Mouse (Mus musculus): Measurements from ENCODE around the gene Wdr45.

Gene Wdr45

DNA sequence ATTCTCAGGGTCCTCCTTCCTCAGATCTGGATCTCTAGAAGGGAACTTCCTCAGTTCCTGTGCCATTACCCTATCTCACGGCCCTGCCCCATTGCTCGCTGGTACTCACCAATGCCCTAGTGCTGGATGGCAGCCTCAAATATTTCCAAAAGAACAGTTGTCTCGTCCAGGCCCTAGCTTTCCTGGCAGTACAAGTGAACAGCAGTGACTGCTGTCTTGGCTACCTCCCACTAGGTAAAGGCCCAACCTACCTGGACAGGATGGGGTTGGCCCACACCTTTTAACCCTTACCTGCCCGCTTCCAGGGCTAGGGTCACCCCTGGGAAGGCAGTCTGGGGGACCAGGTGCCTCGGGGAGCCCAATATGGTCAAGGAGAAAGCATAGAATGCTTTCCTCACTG, 27.0 kb downstream of the Wdr45 start:
- TF ChIP-seq GATA4 (IDR thresholded peaks at IDR 0.05; ENCODE audit: insufficient replicate concordance, low read length): no peak

DNA sequence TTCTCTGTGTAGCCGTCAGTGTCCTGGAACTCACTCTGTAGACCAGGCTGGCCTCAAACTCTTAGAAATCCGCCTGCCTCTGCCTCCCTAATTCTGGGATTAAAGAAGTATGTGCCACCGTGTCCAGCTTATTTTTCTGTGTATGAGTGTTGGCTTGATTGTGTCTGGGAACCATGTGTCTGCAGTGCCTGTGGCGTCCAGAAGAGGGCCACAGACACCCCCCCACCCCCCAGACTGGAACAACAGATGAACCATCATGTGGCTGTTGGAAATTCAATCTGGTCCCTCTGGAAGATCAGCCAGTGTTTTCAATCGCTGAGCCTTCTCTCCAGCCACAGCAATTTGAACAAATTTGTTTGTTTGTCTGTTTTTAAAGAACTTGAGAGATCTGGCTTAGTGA, 29.3 kb downstream of the Wdr45 start:
- TF ChIP-seq GATA4 (IDR thresholded peaks at IDR 0.05; ENCODE audit: insufficient replicate concordance, low read length): no peak

DNA sequence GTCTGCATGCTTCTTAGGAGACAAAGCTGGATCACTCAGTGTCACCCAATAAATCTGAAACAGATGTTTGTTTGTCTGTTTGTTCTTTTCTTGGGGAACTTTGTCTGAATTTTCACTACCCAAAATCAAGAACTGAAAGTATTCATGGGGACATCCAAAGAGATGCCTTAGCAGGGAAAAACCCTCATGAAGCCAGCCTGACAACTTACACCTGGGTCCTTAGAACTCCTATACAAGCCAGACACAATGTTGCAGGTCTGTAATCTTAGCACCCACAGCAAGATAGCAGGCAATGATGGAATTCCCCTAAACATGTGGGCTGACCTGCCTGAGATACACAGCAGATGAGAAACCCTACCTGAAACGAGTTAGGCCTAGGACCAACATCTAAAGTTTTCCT, 30.8 kb downstream of the Wdr45 start:
- TF ChIP-seq GATA4 (IDR thresholded peaks at IDR 0.05; ENCODE audit: insufficient replicate concordance, low read length): no peak

DNA sequence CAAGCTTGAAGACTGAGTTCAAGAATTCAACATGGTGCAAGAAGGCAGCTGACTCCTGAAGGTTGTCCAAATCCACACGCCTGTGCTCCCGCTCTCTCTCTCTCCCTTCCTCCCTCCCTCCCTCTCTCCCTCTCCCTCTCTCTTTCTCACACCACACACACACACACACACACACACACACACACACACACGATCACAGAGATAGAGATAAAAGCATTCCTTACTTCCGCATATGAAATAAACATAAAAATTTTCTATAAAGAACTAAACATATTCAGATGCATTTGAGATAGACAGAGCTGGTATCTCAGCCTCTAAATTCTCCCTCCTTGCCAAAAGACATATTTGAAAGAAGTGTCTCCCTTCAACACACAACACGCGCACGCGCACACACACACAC, 31.3 kb downstream of the Wdr45 start:
- no peak for TF ChIP-seq GATA4 (IDR thresholded peaks at IDR 0.05; ENCODE audit: insufficient replicate concordance, low read length)

DNA sequence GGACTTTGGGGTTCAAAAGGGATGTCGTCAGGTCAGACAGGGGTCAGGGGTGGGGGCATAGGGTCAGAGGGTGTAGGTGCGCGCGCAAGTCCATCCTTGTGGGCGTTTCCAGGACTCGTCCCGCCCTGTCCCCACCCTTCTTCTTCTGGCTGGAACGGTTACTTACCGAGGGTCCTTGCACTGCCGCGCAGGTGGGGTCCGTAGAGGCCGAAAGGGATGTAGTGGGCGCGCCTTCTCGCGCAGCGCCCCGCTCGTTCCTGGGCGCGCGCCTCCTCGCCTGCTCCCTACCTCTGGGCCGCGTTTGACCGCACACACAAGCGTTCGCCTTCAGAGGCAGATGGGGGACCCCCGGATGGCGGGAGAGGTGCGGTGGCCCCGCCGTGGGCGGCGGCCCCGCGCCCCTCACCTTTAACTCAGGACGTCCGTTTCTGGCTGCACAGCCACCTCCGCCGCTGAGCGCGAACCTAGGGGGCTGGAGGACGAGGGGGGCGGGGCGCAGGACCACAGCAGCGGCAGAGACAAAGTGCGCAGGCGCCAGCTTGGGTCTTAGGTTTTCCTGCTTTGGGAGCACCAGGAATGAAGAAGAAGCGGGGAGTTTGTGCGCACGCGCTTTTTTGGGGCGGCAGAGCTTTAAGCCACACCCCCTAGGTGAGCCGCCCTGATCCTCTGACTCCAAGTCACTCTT, 36.4 kb downstream of the Wdr45 start, which contains the start of gene Ccdc120:
Gene Ccdc120, minus strand, starts transcription at position 474 of the 685 bp plus-strand sequence.
- no peak for TF ChIP-seq GATA4 (IDR thresholded peaks at IDR 0.05; ENCODE audit: insufficient replicate concordance, low read length)

DNA sequence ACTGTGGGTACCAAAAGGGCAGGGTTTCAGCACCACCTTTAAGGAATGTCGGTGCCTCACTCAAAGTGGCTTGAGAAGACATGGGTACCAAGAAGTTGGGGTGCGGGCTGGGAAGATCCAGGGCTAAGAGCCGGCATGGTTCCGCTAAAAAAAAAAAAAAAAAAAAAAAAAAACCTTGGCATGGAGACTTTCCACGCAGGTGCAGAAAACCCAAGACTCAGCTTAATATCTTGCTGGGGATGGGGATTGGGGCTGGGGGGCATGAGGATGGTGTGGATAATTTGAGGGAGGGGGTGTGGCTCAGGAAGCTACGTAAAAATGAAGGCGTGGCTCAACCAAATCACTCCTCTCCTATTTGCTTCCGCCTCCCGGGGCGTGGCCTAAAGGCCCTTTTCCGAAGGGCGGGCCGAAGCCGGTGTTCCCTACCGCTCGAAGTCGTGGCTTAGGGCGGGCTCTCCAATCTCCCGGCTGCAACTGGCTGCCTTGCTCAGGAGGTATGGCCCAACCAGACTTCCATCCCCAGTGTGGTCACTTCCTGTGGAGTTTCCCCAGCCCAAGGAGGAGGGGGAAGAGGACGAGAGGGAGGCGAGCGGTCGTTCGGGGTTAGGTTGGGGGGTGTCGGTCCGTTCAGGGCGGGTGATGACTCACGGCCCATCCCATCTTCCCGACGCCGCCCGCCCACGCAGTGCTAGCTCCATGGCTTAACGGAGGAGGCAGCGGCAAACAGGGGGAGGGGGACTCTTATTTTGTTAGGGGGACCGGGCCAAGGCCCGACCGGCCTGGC, 48.2 kb downstream of the Wdr45 start, which contains the start of gene Tfe3:
Gene Tfe3, plus strand, starts transcription at position 424 of the 784 bp plus-strand sequence.
- TF ChIP-seq GATA4 (IDR thresholded peaks at IDR 0.05; ENCODE audit: insufficient replicate concordance, low read length): peak; percentile 40; the same call in 1 of the 2 replicates

DNA sequence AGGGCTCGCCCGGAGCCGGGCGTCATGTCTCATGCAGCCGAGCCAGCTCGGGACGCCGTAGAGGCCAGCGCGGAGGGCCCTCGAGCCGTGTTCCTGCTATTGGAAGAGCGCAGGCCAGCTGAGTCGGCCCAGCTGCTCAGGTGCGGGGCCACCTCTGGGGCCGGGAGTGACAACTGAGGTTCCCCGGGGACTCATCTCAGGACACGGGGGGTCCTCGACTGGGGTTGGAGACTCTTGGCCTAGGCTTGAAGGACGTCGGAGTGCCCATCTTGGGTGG, 48.7 kb downstream of the Wdr45 start:
- TF ChIP-seq GATA4 (IDR thresholded peaks at IDR 0.05; ENCODE audit: insufficient replicate concordance, low read length): no peak

DNA sequence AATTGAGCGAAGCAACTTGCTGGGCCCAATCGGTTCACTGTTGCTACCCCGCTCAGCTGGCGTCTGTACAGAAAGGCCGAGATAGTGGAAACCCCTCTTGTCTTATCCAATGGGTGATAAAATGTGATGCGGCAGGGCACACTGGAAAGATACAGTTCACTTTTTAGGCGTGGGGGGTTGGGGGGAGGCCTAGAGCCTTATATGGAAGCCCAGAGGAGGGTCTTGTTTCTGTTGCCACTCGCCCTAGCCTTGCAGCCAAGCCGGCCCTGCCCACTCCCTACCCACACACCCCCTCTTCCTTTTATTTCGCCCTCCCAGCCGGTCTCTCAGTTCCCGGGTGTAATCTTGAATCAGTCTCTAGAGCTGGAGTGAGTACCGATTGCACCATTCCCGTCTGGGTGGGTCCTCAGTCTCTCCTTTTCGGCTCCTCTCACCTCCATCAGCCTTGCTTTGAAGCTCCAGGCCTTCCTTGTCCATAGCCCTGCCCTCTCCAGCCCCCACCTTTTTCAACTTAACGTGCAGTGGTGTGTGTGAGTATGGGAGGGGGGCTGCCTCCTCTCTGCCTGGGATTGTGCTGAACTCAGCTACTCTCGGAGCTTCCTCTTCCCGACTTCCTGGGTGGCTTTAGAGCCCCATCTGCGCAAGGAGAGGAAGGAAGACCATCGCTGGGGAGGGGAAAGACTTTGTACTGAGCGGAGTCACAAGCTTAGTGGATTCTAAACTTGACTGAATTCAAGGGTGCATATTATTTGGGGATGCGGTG, 49.7 kb downstream of the Wdr45 start:
- TF ChIP-seq GATA4 (IDR thresholded peaks at IDR 0.05; ENCODE audit: insufficient replicate concordance, low read length): no peak

DNA sequence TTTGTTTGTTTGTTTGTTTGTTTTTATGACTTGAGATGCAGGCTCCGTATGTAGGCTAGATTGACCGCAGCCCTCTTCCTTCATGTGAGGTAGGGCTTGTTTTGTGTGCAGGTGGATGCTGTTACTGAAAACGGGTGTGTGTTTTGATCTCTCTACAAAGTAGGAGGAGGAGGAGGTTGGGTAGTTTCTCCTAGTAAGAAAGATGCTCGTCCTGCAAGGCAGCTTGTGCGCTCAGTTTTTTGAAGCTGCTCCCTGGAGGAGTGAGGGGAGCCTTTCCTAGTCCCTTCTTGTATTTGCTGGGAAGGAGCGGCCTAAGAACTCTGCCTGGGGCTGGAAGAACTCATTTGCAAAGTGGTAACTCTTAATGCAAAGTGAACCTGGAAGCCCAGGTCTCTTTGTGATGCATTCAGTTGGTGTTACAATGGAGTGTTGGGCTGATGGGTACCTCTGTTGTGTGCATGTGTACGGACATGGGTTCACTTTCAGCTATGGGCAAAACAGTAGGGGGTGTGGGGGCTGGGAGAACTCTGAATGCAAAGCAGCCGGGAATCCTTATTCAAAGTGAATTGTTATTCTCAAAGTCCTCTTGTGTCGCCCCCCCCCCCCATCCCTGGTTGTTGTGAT, 50.6 kb downstream of the Wdr45 start:
- TF ChIP-seq GATA4 (IDR thresholded peaks at IDR 0.05; ENCODE audit: insufficient replicate concordance, low read length): no peak

DNA sequence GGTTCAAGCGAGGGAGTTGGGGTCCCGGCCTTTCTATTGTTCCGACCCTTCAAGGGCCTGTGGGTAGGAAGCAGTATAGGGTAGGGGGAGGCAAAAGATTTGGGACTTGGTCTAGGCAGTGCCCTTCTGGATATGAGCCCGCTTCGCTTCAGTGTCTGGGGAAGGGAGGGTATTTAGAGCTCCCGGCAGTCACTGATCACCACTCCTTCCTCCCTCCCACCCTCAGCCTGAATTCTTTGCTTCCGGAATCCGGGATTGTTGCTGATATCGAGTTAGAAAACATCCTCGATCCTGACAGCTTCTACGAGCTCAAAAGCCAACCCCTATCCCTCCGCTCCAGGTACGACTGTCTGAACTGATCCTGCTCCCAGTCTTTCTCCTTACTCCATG, 51.1 kb downstream of the Wdr45 start:
- no peak; the same call in 1 of the 2 replicates for TF ChIP-seq GATA4 (IDR thresholded peaks at IDR 0.05; ENCODE audit: insufficient replicate concordance, low read length)

DNA sequence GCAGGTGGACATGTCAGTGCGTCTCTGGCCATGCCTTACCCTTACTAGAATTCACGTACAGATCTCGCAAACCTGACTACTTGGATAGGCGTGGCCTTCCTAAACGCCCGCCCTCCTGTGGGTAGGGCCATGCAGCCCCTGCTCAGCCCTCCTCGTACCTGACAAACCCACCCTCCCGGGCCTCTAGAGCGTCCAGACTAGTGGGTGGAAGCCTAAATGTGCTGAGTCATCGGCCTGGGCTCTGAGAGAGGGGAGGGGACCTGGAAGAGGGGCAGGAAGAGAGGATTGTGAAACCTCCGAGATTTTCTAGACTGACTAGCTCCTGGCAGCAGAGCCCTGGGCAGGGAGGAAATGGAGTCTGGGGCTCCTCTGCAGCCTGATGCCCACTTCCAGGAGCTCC, 51.6 kb downstream of the Wdr45 start:
- no peak for TF ChIP-seq GATA4 (IDR thresholded peaks at IDR 0.05; ENCODE audit: insufficient replicate concordance, low read length)

DNA sequence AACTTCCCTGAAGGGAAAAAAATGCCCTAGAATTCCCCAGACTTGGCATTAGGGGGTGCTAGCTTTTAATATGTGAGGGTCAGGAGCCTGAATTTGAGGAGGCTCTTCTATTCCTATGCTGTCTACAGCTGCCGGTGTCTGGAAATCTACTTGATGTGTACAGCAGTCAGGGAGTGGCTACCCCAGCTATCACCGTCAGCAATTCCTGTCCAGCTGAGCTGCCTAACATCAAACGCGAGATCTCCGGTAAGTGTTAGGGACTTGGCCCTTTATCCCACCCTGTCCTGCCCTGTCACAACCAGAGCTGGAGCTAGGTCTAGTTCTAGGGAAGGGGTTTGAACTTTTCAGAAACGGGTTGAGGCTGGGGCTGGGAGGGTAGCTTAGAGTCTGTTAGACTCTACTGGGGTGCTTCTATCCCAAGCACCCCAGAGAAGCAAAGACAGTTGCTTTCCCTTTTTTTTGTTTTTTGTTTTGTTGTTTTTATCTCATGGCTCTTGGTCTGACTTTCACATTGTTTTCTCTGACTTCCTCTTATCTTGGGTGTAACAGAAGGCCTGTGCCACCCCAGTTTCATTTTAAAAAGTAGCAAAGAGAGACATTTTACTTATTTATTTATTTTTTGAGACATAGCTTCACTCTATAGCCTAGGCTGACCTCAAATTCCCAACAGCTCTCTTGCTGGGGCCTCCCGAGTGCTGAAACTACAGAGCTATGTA, 55.3 kb downstream of the Wdr45 start:
- no peak for TF ChIP-seq GATA4 (IDR thresholded peaks at IDR 0.05; ENCODE audit: insufficient replicate concordance, low read length)

DNA sequence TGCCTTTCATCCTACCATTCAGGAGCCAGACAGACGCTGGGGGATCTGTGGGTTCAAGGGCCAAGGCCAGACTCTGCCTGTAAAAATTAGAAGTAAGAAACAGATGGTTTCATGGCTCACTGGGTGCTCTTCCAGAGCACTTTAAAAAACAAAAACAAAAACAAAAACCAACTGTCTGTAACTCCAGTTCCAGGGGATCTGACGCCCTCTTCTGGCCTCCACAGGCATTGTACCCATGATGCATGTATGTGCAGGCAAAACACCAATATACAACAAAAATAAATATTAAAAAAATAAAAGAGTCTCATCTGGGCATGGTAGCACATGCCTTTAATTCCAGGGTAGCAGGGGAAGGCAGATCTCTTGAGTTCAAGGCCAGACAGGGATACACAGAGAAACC, 58.6 kb downstream of the Wdr45 start:
- TF ChIP-seq GATA4 (IDR thresholded peaks at IDR 0.05; ENCODE audit: insufficient replicate concordance, low read length): no peak

DNA sequence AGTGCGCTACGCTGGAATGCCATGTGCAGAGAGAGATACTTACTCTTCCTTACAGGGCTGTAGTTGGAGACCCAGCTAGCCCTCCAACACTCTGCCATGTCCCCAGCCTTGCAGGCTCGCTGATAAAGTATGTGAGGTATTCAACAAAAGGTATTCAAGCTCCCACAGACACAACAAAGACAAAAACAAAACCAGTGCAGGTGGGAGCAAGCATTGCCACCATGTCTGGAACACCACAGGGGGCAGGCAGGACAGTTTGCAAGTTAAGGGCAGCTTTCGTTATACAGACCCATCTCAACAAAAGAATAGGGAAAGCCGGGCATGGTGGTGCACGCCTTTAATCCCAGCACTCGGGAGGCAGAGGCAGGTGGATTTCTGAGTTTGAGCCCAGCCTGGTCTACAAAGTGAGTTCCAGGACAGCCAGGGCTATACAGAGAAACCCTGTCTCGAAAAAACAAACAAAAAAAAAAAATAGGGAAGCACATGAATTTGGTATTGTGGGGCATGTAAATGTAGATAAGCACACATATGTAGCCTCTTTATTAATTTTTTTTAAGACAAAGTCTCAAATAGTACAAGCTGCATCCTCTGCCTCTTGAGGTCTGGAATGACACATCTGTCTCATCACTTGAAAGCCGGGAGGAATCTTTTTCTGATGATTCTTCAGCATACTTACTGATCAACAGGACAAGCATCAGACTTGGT, 61.5 kb downstream of the Wdr45 start:
- no peak for TF ChIP-seq GATA4 (IDR thresholded peaks at IDR 0.05; ENCODE audit: insufficient replicate concordance, low read length)

All from liver, adult (tissue).